Mouse (Mus musculus) lung, embryonic 15.5 days (tissue): ENCODE results near the gene Pigt. TPM values are rescaled to one million over a fixed set of nuclear protein-coding genes. Genes with fewer than 3 reads are reported as not detected.
A peak's percentile ranks its signal among the peaks of the same experiment; 100 is the strongest.

Source experiments
- ATAC-seq: fragments of 200-750 bp; cut with Nextera tagmentation; 2 replicates; pipeline ENCODE4 v1.8.0; 2017; ENCODE audit warnings: moderate number of reproducible peaks, borderline replicate concordance; ENCODE audit not compliant: low FRiP score, low TSS enrichment; ENCODE audit errors: extremely low read depth
- H3K27ac ChIP-seq: fragments of 300-500 bp; sonication (generic); 2 replicates; pipeline ENCODE4 v1.5.1; 2015; ENCODE audit warnings: moderate library complexity, mild to moderate bottlenecking, inconsistent platforms
- H3K27me3 ChIP-seq: fragments of 300-500 bp; sonication (generic); 2 replicates; pipeline ENCODE4 v1.6.1; 2015; ENCODE audit warnings: inconsistent platforms
- H3K36me3 ChIP-seq: fragments of 300-500 bp; sonication (generic); 2 replicates; pipeline ENCODE4 v1.6.1; 2015; ENCODE audit warnings: inconsistent platforms
- H3K4me1 ChIP-seq: fragments of 300-500 bp; sonication (generic); 2 replicates; pipeline ENCODE4 v1.6.1; 2015; ENCODE audit warnings: inconsistent platforms
- H3K4me2 ChIP-seq: fragments of 300-500 bp; sonication (generic); 2 replicates; pipeline ENCODE4 v1.6.1; 2015; ENCODE audit warnings: inconsistent platforms, mild to moderate bottlenecking, moderate library complexity
- H3K4me3 ChIP-seq: fragments of 300-500 bp; sonication (generic); 2 replicates; pipeline ENCODE4 v1.5.1; 2015; ENCODE audit warnings: mild to moderate bottlenecking, inconsistent platforms
- H3K9ac ChIP-seq: fragments of 300-500 bp; sonication (generic); 2 replicates; pipeline ENCODE4 v1.6.1; 2015; ENCODE audit warnings: inconsistent platforms
- H3K9me3 ChIP-seq: fragments of 300-500 bp; sonication (generic); 2 replicates; pipeline ENCODE4 v1.6.1; 2016; ENCODE audit warnings: inconsistent platforms
- WGBS: fragments of 180-500 bp; shearing (Covaris S2); methylation state at CpG from one replicate; pipeline ENCODE4 v1.1.7; 2015; 5-methylcytosine and 5-hydroxymethylcytosine counted together
- polyA plus RNA-seq: library from polyadenylated mRNA; unstranded; fragments of >200 nt; fragmentation: Nextera tagmentation; extraction: Ambion mirVana; gene quantifications from 2 replicates; pipeline ENCODE4 v1.2.1, GENCODE M21; 2015

Pigt gene
- polyA plus RNA-seq, 1 experiment from 2014 or later = 60.8 TPM

GRCm38 (mm10) chr2:164531169-164531568, 33.8 kb downstream of the Pigt start:
- Histone ChIP-seq H3K4me2 (no peak overlapping the region), H3K4me1 (no peaks in the 10 kb centered on the region), H3K9ac (no peak overlapping the region), H3K4me3 (no peak overlapping the region), H3K9me3 (no peaks in the 10 kb centered on the region), H3K36me3 (no peaks in the 10 kb centered on the region), H3K27ac (no peak overlapping the region), H3K27me3 (no peaks in the 10 kb centered on the region)
- no peak for ATAC-seq
- 3% methylated on average over 3 of the region's 3 CpGs for WGBS

- Histone ChIP-seq H3K36me3 (no peaks in the 10 kb centered on the region), H3K9ac (no peak overlapping the region), H3K4me3 (no peak overlapping the region), H3K4me1 (no peaks in the 10 kb centered on the region), H3K27ac (no peak overlapping the region), H3K4me2 (no peak overlapping the region), H3K27me3 (no peaks in the 10 kb centered on the region), H3K9me3 (no peaks in the 10 kb centered on the region)
- no peak for ATAC-seq
- 73% methylated on average over 10 of the region's 10 CpGs for WGBS
These were observed 37.0 kb downstream of the Pigt start for GRCm38 (mm10) chr2:164534315-164534714.

GRCm38 (mm10) chr2:164537003-164537402, 39.7 kb downstream of the Pigt start:
- no peak for ATAC-seq
- Histone ChIP-seq H3K9ac (no peak overlapping the region), H3K27me3 (no peaks in the 10 kb centered on the region), H3K4me3 (no peak overlapping the region), H3K27ac (no peak overlapping the region), H3K4me2 (no peak overlapping the region), H3K36me3 (no peaks in the 10 kb centered on the region), H3K4me1 (peaks cover 14% of the 10 kb centered on the region), H3K9me3 (no peaks in the 10 kb centered on the region)
- WGBS = 65% methylated on average over 4 of the region's 4 CpGs

GRCm38 (mm10) chr2:164540652-164541427, 43.5 kb downstream of the Pigt start:
- Histone ChIP-seq H3K4me1 (peaks cover 18% of the 10 kb centered on the region), H3K36me3 (no peaks in the 10 kb centered on the region), H3K4me3 (no peak overlapping the region), H3K27me3 (no peaks in the 10 kb centered on the region), H3K4me2 (no peak overlapping the region), H3K9me3 (no peaks in the 10 kb centered on the region), H3K27ac (peak overlapping the region; percentile 79), H3K9ac (no peak overlapping the region)
- WGBS = 25% methylated on average over 8 of the region's 8 CpGs
- ATAC-seq = peak; percentile 70; the same call in 1 of the 2 replicates

GRCm38 (mm10) chr2:164542132-164542531, 44.8 kb downstream of the Pigt start:
- WGBS = 53% methylated on average over 5 of the region's 5 CpGs
- Histone ChIP-seq H3K9ac (no peak overlapping the region), H3K4me3 (no peak overlapping the region), H3K4me2 (no peak overlapping the region), H3K4me1 (peaks cover 18% of the 10 kb centered on the region), H3K27ac (no peak overlapping the region), H3K36me3 (no peaks in the 10 kb centered on the region), H3K9me3 (no peaks in the 10 kb centered on the region), H3K27me3 (no peaks in the 10 kb centered on the region)
- no peak for ATAC-seq

GRCm38 (mm10) chr2:164542598-164542997, 45.3 kb downstream of the Pigt start:
- Histone ChIP-seq H3K4me3 (no peak overlapping the region), H3K9me3 (no peaks in the 10 kb centered on the region), H3K36me3 (no peaks in the 10 kb centered on the region), H3K27me3 (no peaks in the 10 kb centered on the region), H3K4me2 (no peak overlapping the region), H3K27ac (no peak overlapping the region), H3K4me1 (peaks cover 18% of the 10 kb centered on the region), H3K9ac (no peak overlapping the region)
- WGBS = 73% methylated on average over 7 of the region's 7 CpGs
- no peak for ATAC-seq

GRCm38 (mm10) chr2:164543745-164544144, 46.4 kb downstream of the Pigt start:
- no peak for ATAC-seq
- peaks cover 18% of the 10 kb centered on the region for H3K4me1 ChIP-seq
- no peak overlapping the region for H3K9ac ChIP-seq
- 59% methylated on average over 2 of the region's 2 CpGs for WGBS
- no peaks in the 10 kb centered on the region for H3K9me3 ChIP-seq
- H3K4me3 ChIP-seq = no peak overlapping the region
- H3K27me3 ChIP-seq = no peaks in the 10 kb centered on the region
- H3K4me2 ChIP-seq = no peak overlapping the region
- no peaks in the 10 kb centered on the region for H3K36me3 ChIP-seq
- H3K27ac ChIP-seq = no peak overlapping the region

- H3K36me3 ChIP-seq = no peaks in the 10 kb centered on the region
- H3K9ac ChIP-seq = no peak overlapping the region
- H3K4me1 ChIP-seq = peaks cover 20% of the 10 kb centered on the region
- no peak overlapping the region for H3K4me3 ChIP-seq
- no peak overlapping the region for H3K4me2 ChIP-seq
- no peaks in the 10 kb centered on the region for H3K27me3 ChIP-seq
- H3K9me3 ChIP-seq = no peaks in the 10 kb centered on the region
- WGBS = 36% methylated on average over 5 of the region's 5 CpGs
- no peak for ATAC-seq
- H3K27ac ChIP-seq = no peak overlapping the region
These were observed 47.3 kb downstream of the Pigt start for GRCm38 (mm10) chr2:164544454-164545097.

GRCm38 (mm10) chr2:164549338-164549737, 52.0 kb downstream of the Pigt start:
- WGBS = 31% methylated on average over 4 of the region's 4 CpGs
- peaks cover 15% of the 10 kb centered on the region for H3K4me1 ChIP-seq
- H3K27ac ChIP-seq = peak overlapping the region; percentile 59
- no peak overlapping the region for H3K9ac ChIP-seq
- ATAC-seq = peak; percentile 55
- H3K9me3 ChIP-seq = no peaks in the 10 kb centered on the region
- H3K4me3 ChIP-seq = no peak overlapping the region
- H3K27me3 ChIP-seq = no peaks in the 10 kb centered on the region; the same call in 1 of the 2 replicates
- H3K36me3 ChIP-seq = no peaks in the 10 kb centered on the region
- no peak overlapping the region for H3K4me2 ChIP-seq

GRCm38 (mm10) chr2:164549963-164550894, 52.9 kb downstream of the Pigt start:
- Histone ChIP-seq H3K4me1 (peaks cover 11% of the 10 kb centered on the region), H3K9me3 (no peaks in the 10 kb centered on the region), H3K4me3 (no peak overlapping the region), H3K36me3 (no peaks in the 10 kb centered on the region), H3K4me2 (no peak overlapping the region), H3K9ac (no peak overlapping the region), H3K27ac (no peak overlapping the region), H3K27me3 (no peaks in the 10 kb centered on the region; the same call in 1 of the 2 replicates)
- 23% methylated on average over 10 of the region's 10 CpGs for WGBS
- ATAC-seq = no peak

GRCm38 (mm10) chr2:164550895-164551269, 53.6 kb downstream of the Pigt start:
- no peaks in the 10 kb centered on the region for H3K36me3 ChIP-seq
- WGBS = 68% methylated on average over 2 of the region's 2 CpGs

More at GRCm38 (mm10) chr2:164550895-164551269, 53.6 kb downstream of the Pigt start:
- H3K4me1 ChIP-seq = peaks cover 11% of the 10 kb centered on the region
- no peak overlapping the region for H3K9ac ChIP-seq
- no peak overlapping the region for H3K27ac ChIP-seq
- H3K4me3 ChIP-seq = no peak overlapping the region
- no peak for ATAC-seq
- H3K27me3 ChIP-seq = no peaks in the 10 kb centered on the region; the same call in 1 of the 2 replicates
- no peaks in the 10 kb centered on the region for H3K9me3 ChIP-seq
- no peak overlapping the region for H3K4me2 ChIP-seq
